Mouse (Mus musculus) lung, postnatal 0 days (tissue): ENCODE results near the gene Rhot2.

ENCODE experiments used
- CTCF ChIP-seq: IDR thresholded peaks from 2 replicates; pipeline ENCODE4 v1.5.1; 2016; ENCODE audit warnings: antibody characterized with exemption, mild to moderate bottlenecking
- EP300 ChIP-seq: IDR thresholded peaks from 2 replicates; pipeline ENCODE4 v1.6.1; 2016; ENCODE audit warnings: antibody characterized with exemption, mild to moderate bottlenecking, control low read depth

GRCm38 (mm10) chr17:25865288-25865687, 20.6 kb upstream of the Rhot2 start:
- TF ChIP-seq CTCF (no peak), EP300 (no peak)
